Mouse (Mus musculus) heart, postnatal 14 days (tissue): ENCODE measurements around the gene Vps9d1. TPM values are rescaled to one million over a fixed set of nuclear protein-coding genes. Genes with fewer than 3 reads are reported as not detected.
"Not testable (repeated sequence)": the region's sequence is repeated elsewhere in the genome, so short reads cannot be mapped to it uniquely, and the experiment has no call there.

ENCODE experiments used
- DNase-seq, 2 experiments: peaks; one replicate each; pipeline ENCODE4 v3.0.0; 2021 to 2022
- intact Hi-C: fragments of 180-260 bp; cut with DNase I; formaldehyde crosslinking; loops from one replicate; pipeline ENCODE4 v1.15.1; 2025
- total RNA-seq, 2 experiments: library from RNA; stranded (reverse); gene quantifications; 2 replicates each; pipeline ENCODE4 v1.2.3; 2021

Gene Vps9d1
- total RNA-seq, 2 experiments from 2014 or later, result 23.1 to 29.1 TPM

DNA sequence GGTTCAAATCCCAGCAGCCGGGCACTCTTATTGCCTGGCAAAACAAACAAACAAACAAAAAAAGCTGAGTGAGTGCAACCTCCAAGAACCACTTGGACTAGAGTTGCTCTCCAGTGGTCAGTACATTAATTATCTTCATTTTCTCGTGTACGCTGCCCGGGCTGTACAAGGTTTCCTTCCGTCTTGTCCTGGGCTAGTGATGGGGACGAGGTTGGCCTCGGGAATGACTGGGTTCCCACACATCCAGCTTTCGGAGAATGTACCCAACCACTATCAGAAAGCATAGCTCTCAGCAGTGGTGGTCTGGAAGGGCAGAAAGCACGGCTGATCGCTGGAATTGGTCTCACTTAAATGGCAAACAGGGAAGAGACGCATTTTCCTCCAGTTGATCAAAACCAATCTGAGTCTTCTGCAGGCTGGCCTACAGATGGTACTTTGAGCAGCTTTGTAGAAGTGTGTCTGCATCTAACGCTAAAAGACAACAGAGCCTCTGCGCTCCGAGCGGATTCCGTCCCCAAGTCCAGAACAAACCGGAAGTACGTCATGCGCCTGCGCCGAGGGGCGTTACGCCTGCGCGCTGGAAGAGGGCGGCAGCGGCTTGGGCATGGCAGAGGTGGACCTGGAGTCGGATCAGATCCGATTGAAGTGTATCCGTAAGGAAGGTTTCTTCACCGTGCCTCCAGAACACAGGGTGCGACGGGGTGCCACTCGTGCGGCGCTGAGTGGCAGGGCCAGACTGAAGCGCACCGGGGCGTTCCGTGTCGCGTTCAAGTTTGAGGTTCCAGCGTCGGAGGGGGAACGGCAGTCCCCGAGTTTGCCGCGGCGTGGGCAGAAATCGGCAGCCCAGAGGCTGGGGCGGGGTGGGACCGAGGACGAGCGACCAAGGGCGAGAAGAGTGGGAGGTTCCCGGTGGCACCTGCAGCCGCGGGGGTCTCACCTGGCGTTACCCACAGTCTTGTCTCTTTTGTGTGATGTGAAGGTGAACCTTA is 29.6 kb downstream of the Vps9d1 start, which contains the start of gene Cdk10:
Gene Cdk10 (plus strand): TSS at position 565 of the 989 bp plus-strand sequence.
- peak; percentile 92 to 96 for DNase-seq
- intact Hi-C loops, result loop anchor here (1.0 kb wide), 1 partner anchor 30 kb away; the partner anchor contains the start of genes Vps9d1 and Zfp276

DNA sequence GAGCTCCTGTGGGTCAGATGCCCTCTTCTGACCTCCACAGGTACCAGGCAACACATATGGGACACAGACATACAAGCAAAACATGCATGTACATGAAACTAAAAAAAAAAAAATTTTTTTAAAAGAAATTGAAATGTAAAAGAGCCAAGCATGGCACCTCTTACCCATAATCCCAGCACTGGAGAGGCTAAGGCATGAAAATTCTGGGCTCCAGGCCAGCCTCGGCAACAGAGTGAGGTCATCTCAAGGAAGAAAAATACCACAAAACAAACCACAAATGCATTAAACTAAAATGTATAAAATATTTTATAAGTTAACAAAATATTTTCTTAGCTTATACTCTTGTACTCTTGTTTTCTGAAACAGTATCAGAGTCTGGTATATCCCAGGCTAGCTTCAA is 33.2 kb downstream of the Vps9d1 start:
- intact Hi-C loops, result no loop called here
- no peak for DNase-seq

GRCm38 (mm10) chr8:123215430-123215829 is 38.7 kb downstream of the Vps9d1 start:
- DNase-seq, result peak in 1 of 2 experiments; percentile 37
- intact Hi-C loops, result no loop called here

GRCm38 (mm10) chr8:123213118-123213772 is 40.9 kb downstream of the Vps9d1 start:
- intact Hi-C loops, result no loop called here

DNA sequence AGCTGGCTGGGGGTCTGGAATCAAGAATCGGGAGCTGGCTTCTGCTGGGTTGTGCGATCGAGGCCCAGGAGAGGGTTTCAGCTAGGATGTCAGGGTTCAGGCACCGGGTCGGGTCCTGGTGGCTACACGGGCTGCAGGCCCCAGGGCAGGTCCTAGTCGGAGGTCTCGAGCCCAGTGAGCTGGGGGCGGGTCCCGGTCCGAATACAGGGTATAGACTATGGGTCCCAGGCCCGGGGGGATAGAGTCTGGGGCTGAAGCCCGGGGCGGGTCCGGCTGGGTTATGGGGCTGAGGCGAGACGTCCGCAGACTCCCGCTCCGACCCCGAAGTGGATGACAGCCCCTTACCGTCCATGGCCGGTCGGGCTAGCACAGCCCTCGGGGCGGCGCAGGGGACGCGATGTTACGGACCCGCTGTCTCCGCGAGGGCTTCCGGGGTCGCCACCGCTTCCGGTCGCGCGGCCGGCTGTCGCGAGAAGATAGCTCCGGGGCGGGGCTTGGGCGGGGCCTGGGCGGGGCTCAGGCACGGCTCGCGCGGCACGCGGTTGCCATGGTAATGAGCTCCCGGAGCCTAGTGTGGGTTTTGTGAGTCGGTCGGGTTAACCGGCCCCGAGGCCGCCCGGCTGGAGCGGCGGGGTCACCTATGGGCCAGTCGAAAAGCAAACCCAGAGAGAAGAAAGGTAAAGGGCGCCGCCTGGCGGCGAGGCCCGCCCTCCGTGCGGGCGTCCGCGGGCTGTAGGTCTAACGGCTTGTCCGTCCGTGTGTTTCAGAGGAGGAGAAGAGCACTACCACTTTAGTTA is 41.6 kb downstream of the Vps9d1 start, which contains the start of the genes Chmp1a and Spata33:
Gene Chmp1a (minus strand): TSS at position 443 of the 797 bp plus-strand sequence.
Gene Spata33 (plus strand): TSS at position 512 of the 797 bp plus-strand sequence.
- intact Hi-C loops, result no loop called here
- DNase-seq, result peak; percentile 90

More at GRCm38 (mm10) chr8:123213118-123213772, 40.9 kb downstream of the Vps9d1 start:
- peak in 1 of 2 experiments; percentile 27 for DNase-seq

GRCm38 (mm10) chr8:123211876-123212275 is 42.3 kb downstream of the Vps9d1 start:
- intact Hi-C loops, result no loop called here

GRCm38 (mm10) chr8:123203571-123203970 is 50.6 kb downstream of the Vps9d1 start:
- DNase-seq, result no peak
- intact Hi-C loops, result loop anchor here (2.0 to 10.0 kb wide), 5 partner anchors 56 to 589 kb away; partner anchors contain the start of genes Galns and Trappc2l

More at GRCm38 (mm10) chr8:123211876-123212275, 42.3 kb downstream of the Vps9d1 start:
- DNase-seq, result no peak

DNA sequence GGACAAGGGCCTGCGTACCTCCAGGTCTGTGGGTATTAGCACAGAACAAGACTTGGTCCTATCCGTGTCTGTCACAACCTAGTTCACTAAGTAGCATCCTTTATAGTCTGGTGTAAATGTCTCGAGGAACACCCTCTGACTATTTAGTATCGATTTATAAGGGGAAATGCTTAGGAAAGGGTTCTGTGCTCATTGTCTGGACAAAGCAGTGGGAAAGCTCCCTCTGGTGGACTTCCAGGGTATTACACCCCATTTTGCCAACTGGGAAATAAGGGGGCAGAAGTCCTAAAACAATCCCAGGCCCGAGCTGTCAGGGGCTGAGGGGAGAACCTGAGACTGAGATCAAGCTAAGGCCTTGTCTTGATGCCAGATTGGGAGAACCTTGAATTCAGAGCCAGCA is 51.9 kb downstream of the Vps9d1 start:
- intact Hi-C loops, result loop anchor here (2.0 to 10.0 kb wide), 5 partner anchors 55 to 587 kb away; partner anchors contain the start of genes Galns and Trappc2l
- peak; percentile 68 to 88 for DNase-seq

- no peak for DNase-seq
- intact Hi-C loops, result loop anchor here (5.0 to 10.0 kb wide), 4 partner anchors 53 to 585 kb away; partner anchors contain the start of genes Galns and Trappc2l
Observed at GRCm38 (mm10) chr8:123199864-123200263, 54.3 kb downstream of the Vps9d1 start.

DNA sequence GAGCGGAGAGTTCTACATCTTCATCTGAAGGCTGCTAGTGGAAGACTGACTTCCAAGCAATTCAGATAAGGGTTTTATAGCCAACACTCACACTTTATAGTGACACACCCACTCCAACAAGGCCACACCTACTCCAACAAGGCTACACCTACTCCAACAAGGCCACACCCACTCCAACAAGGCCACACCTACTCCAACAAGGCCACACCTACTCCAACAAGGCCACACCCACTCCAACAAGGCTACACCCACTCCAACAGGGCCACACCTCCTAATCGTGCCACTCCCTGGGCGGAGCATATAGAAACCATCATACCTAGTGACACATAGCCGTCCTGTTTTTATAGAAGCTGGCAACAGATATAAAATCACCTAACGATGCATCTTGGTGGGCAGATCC is 57.1 kb downstream of the Vps9d1 start:
- intact Hi-C loops, DNase-seq: not testable (repeated sequence)

DNA sequence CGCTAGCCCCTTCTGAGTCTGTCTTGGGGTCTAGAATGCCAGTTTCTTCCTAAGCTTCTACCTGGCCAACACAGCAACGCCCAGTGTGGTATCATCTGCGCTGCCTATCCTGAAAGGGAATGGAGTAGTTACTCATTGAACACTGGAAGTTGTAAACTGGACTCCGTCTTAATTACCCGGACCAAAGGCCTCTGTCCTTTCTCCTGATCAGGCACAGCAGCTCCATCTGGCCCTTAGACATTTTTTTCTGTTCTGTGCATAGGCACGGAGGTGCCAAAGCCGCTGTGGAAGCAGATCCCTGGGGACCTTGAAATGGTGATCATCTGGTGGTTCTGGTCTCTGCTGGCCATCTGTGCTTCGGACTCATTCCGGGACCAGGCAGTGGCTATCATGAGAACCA is 60.4 kb downstream of the Vps9d1 start:
- DNase-seq, result no peak
- intact Hi-C loops, result no loop called here

Other genes starting within 250 kb of the Vps9d1 start
- 10 to 100 TPM; 75.3 to 80.8 TPM for gene Ankrd11, start 212.1 kb downstream of the Vps9d1 start, total RNA-seq
- gene Spg7, start 191.4 kb downstream of the Vps9d1 start, total RNA-seq, result 10 to 100 TPM; 75.5 to 76.9 TPM
- 100 to 1,000 TPM; 426 to 446 TPM for gene Rpl13, start 152.0 kb downstream of the Vps9d1 start, total RNA-seq
- under 1 TPM; 0.31 to 0.39 TPM for gene Cpne7, start 137.0 kb downstream of the Vps9d1 start, total RNA-seq
- gene Sult5a1, start 96.0 kb downstream of the Vps9d1 start, total RNA-seq, result 1 to 10 TPM; 1.2 to 2.1 TPM
- gene Dpep1, start 68.1 kb downstream of the Vps9d1 start, total RNA-seq, result 10 to 100 TPM; 28.6 to 43.2 TPM
- 10 to 100 TPM; 50.1 to 64.3 TPM for gene Chmp1a, start 41.6 kb downstream of the Vps9d1 start, total RNA-seq
- 10 to 100 TPM; 38.4 to 45.7 TPM for gene Spata33, start 41.5 kb downstream of the Vps9d1 start, total RNA-seq
- gene Cdk10, start 29.5 kb downstream of the Vps9d1 start, total RNA-seq, result 10 to 100 TPM; 22.5 to 23.8 TPM
- 1 to 10 TPM; 6.5 to 6.9 TPM for gene Spata2l, start 18.1 kb downstream of the Vps9d1 start, total RNA-seq
- gene Zfp276, start 153 bp downstream of the Vps9d1 start, total RNA-seq, result 10 to 100 TPM; 15.7 to 16.6 TPM
- gene Fanca, start 64.2 kb upstream of the Vps9d1 start, total RNA-seq, result 1 to 10 TPM; 2.1 to 5.4 TPM
- under 1 TPM; 0.24 to 0.32 TPM for gene Spire2, start 78.4 kb upstream of the Vps9d1 start, total RNA-seq
- 100 to 1,000 TPM; 136 to 149 TPM for gene Tcf25, start 119.4 kb upstream of the Vps9d1 start, total RNA-seq
- gene Mc1r, start 152.8 kb upstream of the Vps9d1 start, total RNA-seq, result not detected
- under 1 TPM; 0.61 to 0.67 TPM for gene Tubb3, start 157.1 kb upstream of the Vps9d1 start, total RNA-seq
- gene Def8, start 169.2 kb upstream of the Vps9d1 start, total RNA-seq, result 10 to 100 TPM; 45.8 to 50.8 TPM
- 10 to 100 TPM; 53.8 to 58.4 TPM for gene Afg3l1, start 223.6 kb upstream of the Vps9d1 start, total RNA-seq